Mouse (Mus musculus) small intestine, adult 2 months (tissue): ENCODE data around the gene Mfsd2b. TPM values are rescaled to one million over a fixed set of nuclear protein-coding genes. Genes with fewer than 3 reads are reported as not detected.

Experiments
- H3K27ac ChIP-seq: fragments of 200-500 bp; 2 replicates; pipeline ENCODE4 v1.5.1; 2012; ENCODE audit warnings: low read depth, low read length, control low read depth, inconsistent platforms; ENCODE audit not compliant: insufficient read depth
- H3K27me3 ChIP-seq: fragments of 200-500 bp; 2 replicates; pipeline ENCODE4 v1.6.1; 2012; ENCODE audit warnings: mild to moderate bottlenecking, moderate library complexity, low read length, inconsistent platforms; ENCODE audit not compliant: control insufficient read depth, insufficient read depth
- H3K36me3 ChIP-seq: fragments of 200-500 bp; 2 replicates; pipeline ENCODE4 v1.6.1; 2012; ENCODE audit warnings: mild to moderate bottlenecking, low read length, control low read depth, inconsistent platforms; ENCODE audit not compliant: control insufficient read depth, insufficient read depth
- H3K4me1 ChIP-seq: fragments of 200-500 bp; 2 replicates; pipeline ENCODE4 v1.6.1; 2012; ENCODE audit warnings: low read length, inconsistent platforms, mixed read lengths; ENCODE audit not compliant: control insufficient read depth, insufficient read depth, insufficient read length
- H3K4me3 ChIP-seq: fragments of 200-500 bp; 2 replicates; pipeline ENCODE4 v1.5.1; 2012; ENCODE audit warnings: low read depth, mild to moderate bottlenecking, control low read depth, inconsistent platforms, low read length, moderate library complexity
- CTCF ChIP-seq: fragments of 200-500 bp; IDR thresholded peaks from 2 replicates; pipeline ENCODE4 v1.5.1; 2012; ENCODE audit warnings: low read depth, mild to moderate bottlenecking, control low read depth, inconsistent platforms, low read length, moderate library complexity, mixed read lengths; ENCODE audit not compliant: insufficient replicate concordance, insufficient read length; ENCODE audit errors: extremely low read depth
- POLR2A ChIP-seq: fragments of 200-500 bp; IDR thresholded peaks from 2 replicates; pipeline ENCODE4 v1.6.1; 2012; ENCODE audit warnings: low read depth, mild to moderate bottlenecking, control low read depth, inconsistent platforms, low read length, moderate library complexity
- WGBS: fragments of 180-500 bp; shearing (Covaris S2); methylation state at CpG from one replicate; pipeline ENCODE4 v1.1.7; 2018; 5-methylcytosine and 5-hydroxymethylcytosine counted together
- polyA plus RNA-seq: library from polyadenylated mRNA; depleted of rRNA; stranded (reverse); fragments of >200 nt; gene quantifications from 2 replicates; pipeline ENCODE4 v1.2.3, GENCODE M21; 2012

The Mfsd2b gene
- polyA plus RNA-seq, 1 experiment: 6.1 TPM

- Histone ChIP-seq H3K4me3 (no peak overlapping the region), H3K36me3 (peaks cover 35% of the 10 kb centered on the region), H3K4me1 (no peaks in the 10 kb centered on the region), H3K27ac (no peak overlapping the region), H3K27me3 (no peaks in the 10 kb centered on the region)
- WGBS: 21% methylated on average over 1 of the region's 1 CpGs
- TF ChIP-seq POLR2A (no peak), CTCF (no peak)
Observed at GRCm38 (mm10) chr12:4885062-4885461, 10.9 kb upstream of the Mfsd2b start.

GRCm38 (mm10) chr12:4882086-4882485 is 7.9 kb upstream of the Mfsd2b start:
- H3K27me3 ChIP-seq: no peaks in the 10 kb centered on the region
- WGBS: 87% methylated on average over 2 of the region's 2 CpGs
- TF ChIP-seq POLR2A (no peak), CTCF (no peak)
- no peaks in the 10 kb centered on the region for H3K4me1 ChIP-seq
- no peak overlapping the region for H3K27ac ChIP-seq
- H3K36me3 ChIP-seq: peaks cover 35% of the 10 kb centered on the region
- H3K4me3 ChIP-seq: no peak overlapping the region

GRCm38 (mm10) chr12:4879048-4879447 is 4.9 kb upstream of the Mfsd2b start:
- 95% methylated on average over 5 of the region's 5 CpGs for WGBS
- peaks cover 11% of the 10 kb centered on the region for H3K4me1 ChIP-seq
- H3K27ac ChIP-seq: no peak overlapping the region

GRCm38 (mm10) chr12:4878296-4878783 is 4.2 kb upstream of the Mfsd2b start:
- no peak overlapping the region for H3K27ac ChIP-seq
- peaks cover 25% of the 10 kb centered on the region for H3K36me3 ChIP-seq
- H3K4me1 ChIP-seq: peaks cover 14% of the 10 kb centered on the region
- 82% methylated on average over 9 of the region's 9 CpGs for WGBS
- 0 out of 2 replicates have a peak, but pooled peaks cover 5% of the 10 kb centered on the region for H3K27me3 ChIP-seq
- no peak for TF ChIP-seq CTCF
- TF ChIP-seq POLR2A: no peak
- no peak overlapping the region for H3K4me3 ChIP-seq

More at GRCm38 (mm10) chr12:4879048-4879447, 4.9 kb upstream of the Mfsd2b start:
- Histone ChIP-seq H3K27me3 (no peaks in the 10 kb centered on the region), H3K36me3 (peaks cover 25% of the 10 kb centered on the region), H3K4me3 (no peak overlapping the region)
- no peak for TF ChIP-seq CTCF
- TF ChIP-seq POLR2A: no peak

- Histone ChIP-seq H3K36me3 (peaks cover 8% of the 10 kb centered on the region), H3K27me3 (0 out of 2 replicates have a peak, but pooled peaks cover 5% of the 10 kb centered on the region), H3K4me1 (peaks cover 14% of the 10 kb centered on the region), H3K4me3 (no peak overlapping the region), H3K27ac (no peak overlapping the region)
- 24% methylated on average over 8 of the region's 8 CpGs for WGBS
- TF ChIP-seq CTCF (no peak), POLR2A (no peak)
Observed at GRCm38 (mm10) chr12:4875623-4876022, 1.5 kb upstream of the Mfsd2b start.

- no peak overlapping the region for H3K4me3 ChIP-seq
- H3K4me1 ChIP-seq: peaks cover 14% of the 10 kb centered on the region
- H3K27ac ChIP-seq: no peak overlapping the region
- 0 out of 2 replicates have a peak, but pooled peaks cover 5% of the 10 kb centered on the region for H3K27me3 ChIP-seq
- TF ChIP-seq POLR2A: no peak
- TF ChIP-seq CTCF: no peak
- H3K36me3 ChIP-seq: no peaks in the 10 kb centered on the region
- WGBS: 72% methylated on average over 6 of the region's 6 CpGs
Observed at GRCm38 (mm10) chr12:4873531-4873930, 628 bp downstream of the Mfsd2b start.

GRCm38 (mm10) chr12:4872983-4873477 is 1.1 kb downstream of the Mfsd2b start:
- no peak overlapping the region for H3K4me3 ChIP-seq
- no peak overlapping the region for H3K27ac ChIP-seq
- H3K27me3 ChIP-seq: 0 out of 2 replicates have a peak, but pooled peaks cover 5% of the 10 kb centered on the region
- no peak for TF ChIP-seq CTCF
- TF ChIP-seq POLR2A: no peak
- 80% methylated on average over 5 of the region's 5 CpGs for WGBS
- H3K4me1 ChIP-seq: peaks cover 14% of the 10 kb centered on the region
- no peaks in the 10 kb centered on the region for H3K36me3 ChIP-seq
